Mouse (Mus musculus): ENCODE results near the gene Osgep. TPM values are rescaled to one million over a fixed set of nuclear protein-coding genes. Genes with fewer than 3 reads are reported as not detected.
"Not testable (repeated sequence)": the region's sequence is repeated elsewhere in the genome, so short reads cannot be mapped to it uniquely, and the experiment has no call there.

The Osgep gene
- 118 and 134 TPM in 2 replicates for polyA plus RNA-seq (2014; fragmentation: Nextera tagmentation; extraction: Ambion mirVana)

DNA sequence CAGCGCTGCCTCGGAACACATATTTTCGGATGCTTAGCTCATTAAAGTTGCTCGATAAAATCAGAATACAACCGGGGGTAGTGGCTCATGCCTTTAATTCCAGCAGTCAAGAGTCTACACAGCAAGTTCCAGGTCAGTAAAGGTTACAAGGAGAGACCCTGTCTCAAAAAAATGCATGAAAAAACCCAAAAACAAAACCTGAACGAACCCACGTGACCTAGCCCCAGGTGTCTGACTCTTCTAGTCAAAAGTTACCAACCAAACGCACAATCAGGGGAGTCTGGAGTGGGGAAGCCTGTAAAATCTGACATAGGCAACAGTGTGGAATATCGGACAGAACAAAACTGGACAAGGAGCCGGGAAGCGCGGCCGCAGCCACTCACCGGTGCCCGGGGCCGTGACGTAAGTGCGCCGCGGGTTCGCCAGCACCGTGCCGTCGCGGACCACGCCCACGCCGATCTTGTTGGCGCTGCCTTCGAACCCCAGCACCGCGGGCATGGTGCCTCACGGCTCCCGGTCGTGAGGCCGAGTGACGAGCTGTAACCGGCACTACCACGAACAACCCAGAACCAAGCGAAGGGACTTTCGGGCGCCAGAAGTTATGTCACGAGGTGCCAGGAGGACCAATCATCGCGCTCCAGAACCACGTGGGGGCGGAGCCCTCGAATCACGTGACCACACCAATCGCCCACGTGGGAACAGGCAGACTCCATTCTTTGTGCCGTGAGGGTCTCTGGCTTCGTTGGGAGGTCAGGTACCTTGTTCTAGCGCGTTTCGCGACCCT lies at the start of gene Osgep, which contains the start of gene Apex1:
TSS of gene Osgep (minus strand) at position 613 of the 784 bp plus-strand sequence.
TSS of gene Apex1 (plus strand) at position 688 of the 784 bp plus-strand sequence.
- ATAC-seq (ENCODE audit: insufficient number of reproducible peaks, insufficient read depth, low FRiP score, low read depth), result peak; percentile 91
- H3K9me3 ChIP-seq (ENCODE audit: control insufficient read depth, low read length), result no peaks in the 10 kb centered on the region
- H3K27ac ChIP-seq (replicated peaks in 1 of 2; ENCODE audit: control insufficient read depth in 1 of 2, insufficient read depth in 1 of 2, low read depth in 2 of 2, low read length in 2 of 2), result peak within 1 kb of the TSS; percentile 87 to 89
- WGBS, result under 1% methylated on average over 57 of the region's 57 CpGs
- no peaks in the 10 kb centered on the region for H3K27me3 ChIP-seq (ENCODE audit: control insufficient read depth, insufficient read depth, low read length)
- peaks cover 0 to 19% of the 10 kb centered on the region in 2 experiments; a peak in 2 of 4 replicates for H3K4me1 ChIP-seq (ENCODE audit: control insufficient read depth in 2 of 2, insufficient read depth in 2 of 2, low read length in 2 of 2)
- peaks cover 38% of the 10 kb centered on the region for H3K36me3 ChIP-seq (ENCODE audit: control insufficient read depth, insufficient read depth, low read length)
- peak within 1 kb of the TSS; percentile 91 for H3K9ac ChIP-seq (ENCODE audit: low read length)
- peak within 1 kb of the TSS; percentile 93 for H3K4me2 ChIP-seq (ENCODE audit: low read length)
- peak within 1 kb of the TSS; percentile 67 to 88 for H3K4me3 ChIP-seq (ENCODE audit: control insufficient read depth in 1 of 2, insufficient read depth in 1 of 2, low read depth in 1 of 2, low read length in 2 of 2)

DNA sequence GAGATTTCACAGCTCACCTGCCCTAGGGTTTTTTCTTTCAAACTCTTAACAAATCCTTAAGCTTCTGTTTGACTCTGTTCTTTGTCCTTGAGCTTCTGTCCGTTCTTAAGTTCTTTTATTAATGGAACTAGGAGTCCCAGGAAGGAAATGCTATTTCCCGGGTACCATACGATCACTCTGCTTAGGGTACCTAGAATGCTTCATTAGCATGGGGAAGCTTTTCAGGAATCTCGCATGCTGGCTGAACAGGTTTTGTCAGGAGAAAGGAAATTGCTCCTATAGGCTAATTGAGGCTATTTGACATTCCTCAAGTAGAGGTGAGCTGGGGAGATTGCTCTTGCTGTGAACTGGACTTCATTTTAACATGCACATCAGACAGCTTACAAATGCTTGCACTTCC lies 49.0 kb upstream of the Osgep start:
- ATAC-seq (ENCODE audit: insufficient number of reproducible peaks, insufficient read depth, low FRiP score, low read depth), result no peak
- no peaks in the 10 kb centered on the region for H3K36me3 ChIP-seq (ENCODE audit: control insufficient read depth, insufficient read depth, low read length)
- H3K4me1 ChIP-seq (ENCODE audit: control insufficient read depth in 2 of 2, insufficient read depth in 2 of 2, low read length in 2 of 2), result peaks cover 5 to 6% of the 10 kb centered on the region in 2 experiments; a peak in 1 of 4 replicates
- no peak overlapping the region for H3K4me2 ChIP-seq (ENCODE audit: low read length)
- no peak overlapping the region for H3K27ac ChIP-seq (replicated peaks in 1 of 2; ENCODE audit: control insufficient read depth in 1 of 2, insufficient read depth in 1 of 2, low read depth in 2 of 2, low read length in 2 of 2)
- no peak overlapping the region for H3K4me3 ChIP-seq (ENCODE audit: control insufficient read depth in 1 of 2, insufficient read depth in 1 of 2, low read depth in 1 of 2, low read length in 2 of 2)
- H3K9ac ChIP-seq (ENCODE audit: low read length), result no peak overlapping the region
- no peaks in the 10 kb centered on the region for H3K9me3 ChIP-seq (ENCODE audit: control insufficient read depth, low read length)
- H3K27me3 ChIP-seq (ENCODE audit: control insufficient read depth, insufficient read depth, low read length), result no peaks in the 10 kb centered on the region
- WGBS, result 45% methylated on average over 4 of the region's 4 CpGs

DNA sequence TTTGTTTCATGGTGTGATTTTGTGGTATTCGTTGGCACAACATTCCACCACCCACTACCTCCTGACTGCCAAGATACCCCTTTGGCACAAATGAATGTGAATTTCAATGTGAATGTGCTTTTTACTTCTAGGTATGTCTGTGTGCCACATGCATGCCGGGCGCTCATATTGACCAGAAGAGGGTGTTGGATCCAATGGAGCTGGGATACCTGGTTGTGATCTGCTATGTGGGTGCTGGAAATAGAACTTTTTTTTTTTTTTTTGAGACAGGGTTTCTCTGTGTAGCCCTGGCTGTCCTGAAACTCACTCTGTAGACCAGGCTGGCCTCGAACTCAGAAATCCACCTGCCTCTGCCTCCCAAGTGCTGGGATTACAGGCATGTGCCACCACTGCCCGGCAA lies 48.4 kb upstream of the Osgep start:
- H3K4me1 ChIP-seq (ENCODE audit: control insufficient read depth in 2 of 2, insufficient read depth in 2 of 2, low read length in 2 of 2); H3K27ac ChIP-seq (replicated peaks in 1 of 2; ENCODE audit: control insufficient read depth in 1 of 2, insufficient read depth in 1 of 2, low read depth in 2 of 2, low read length in 2 of 2); H3K4me2 ChIP-seq (ENCODE audit: low read length); H3K9ac ChIP-seq (ENCODE audit: low read length); H3K9me3 ChIP-seq (ENCODE audit: control insufficient read depth, low read length); H3K27me3 ChIP-seq (ENCODE audit: control insufficient read depth, insufficient read depth, low read length); ATAC-seq (ENCODE audit: insufficient number of reproducible peaks, insufficient read depth, low FRiP score, low read depth); H3K36me3 ChIP-seq (ENCODE audit: control insufficient read depth, insufficient read depth, low read length); H3K4me3 ChIP-seq (ENCODE audit: control insufficient read depth in 1 of 2, insufficient read depth in 1 of 2, low read depth in 1 of 2, low read length in 2 of 2): not testable (repeated sequence)
- 92% methylated on average over 4 of the region's 5 CpGs for WGBS

DNA sequence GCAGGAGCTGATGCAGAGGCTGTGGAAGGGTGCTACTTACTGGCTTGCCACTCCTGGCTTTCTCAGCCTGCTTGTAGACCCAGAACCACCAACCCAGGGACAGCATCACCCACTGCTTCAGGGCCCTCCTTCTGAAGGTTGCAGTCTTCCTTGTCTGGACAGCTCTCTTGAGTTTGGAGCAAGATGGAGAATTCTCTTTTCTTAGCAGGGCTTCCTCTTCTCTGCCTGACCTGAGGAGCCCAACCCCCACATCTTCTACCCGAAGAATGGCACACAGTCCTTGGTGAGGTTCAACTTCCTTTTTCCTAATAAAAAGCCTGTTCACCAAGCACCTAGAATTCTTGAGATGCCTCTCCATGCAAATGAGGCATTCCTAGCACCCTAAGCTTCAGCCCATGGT lies 46.1 kb upstream of the Osgep start:
- Histone ChIP-seq H3K4me1 (ENCODE audit: control insufficient read depth in 2 of 2, insufficient read depth in 2 of 2, low read length in 2 of 2) (peaks cover 4 to 6% of the 10 kb centered on the region in 2 experiments; a peak in 1 of 4 replicates), H3K9ac (ENCODE audit: low read length) (no peak overlapping the region), H3K27ac (replicated peaks in 1 of 2; ENCODE audit: control insufficient read depth in 1 of 2, insufficient read depth in 1 of 2, low read depth in 2 of 2, low read length in 2 of 2) (no peak overlapping the region), H3K9me3 (ENCODE audit: control insufficient read depth, low read length) (no peaks in the 10 kb centered on the region), H3K4me3 (ENCODE audit: control insufficient read depth in 1 of 2, insufficient read depth in 1 of 2, low read depth in 1 of 2, low read length in 2 of 2) (no peak overlapping the region), H3K36me3 (ENCODE audit: control insufficient read depth, insufficient read depth, low read length) (no peaks in the 10 kb centered on the region), H3K27me3 (ENCODE audit: control insufficient read depth, insufficient read depth, low read length) (no peaks in the 10 kb centered on the region), H3K4me2 (ENCODE audit: low read length) (no peak overlapping the region)
- 59% methylated on average over 1 of the region's 1 CpGs for WGBS
- no peak for ATAC-seq (ENCODE audit: insufficient number of reproducible peaks, insufficient read depth, low FRiP score, low read depth)

DNA sequence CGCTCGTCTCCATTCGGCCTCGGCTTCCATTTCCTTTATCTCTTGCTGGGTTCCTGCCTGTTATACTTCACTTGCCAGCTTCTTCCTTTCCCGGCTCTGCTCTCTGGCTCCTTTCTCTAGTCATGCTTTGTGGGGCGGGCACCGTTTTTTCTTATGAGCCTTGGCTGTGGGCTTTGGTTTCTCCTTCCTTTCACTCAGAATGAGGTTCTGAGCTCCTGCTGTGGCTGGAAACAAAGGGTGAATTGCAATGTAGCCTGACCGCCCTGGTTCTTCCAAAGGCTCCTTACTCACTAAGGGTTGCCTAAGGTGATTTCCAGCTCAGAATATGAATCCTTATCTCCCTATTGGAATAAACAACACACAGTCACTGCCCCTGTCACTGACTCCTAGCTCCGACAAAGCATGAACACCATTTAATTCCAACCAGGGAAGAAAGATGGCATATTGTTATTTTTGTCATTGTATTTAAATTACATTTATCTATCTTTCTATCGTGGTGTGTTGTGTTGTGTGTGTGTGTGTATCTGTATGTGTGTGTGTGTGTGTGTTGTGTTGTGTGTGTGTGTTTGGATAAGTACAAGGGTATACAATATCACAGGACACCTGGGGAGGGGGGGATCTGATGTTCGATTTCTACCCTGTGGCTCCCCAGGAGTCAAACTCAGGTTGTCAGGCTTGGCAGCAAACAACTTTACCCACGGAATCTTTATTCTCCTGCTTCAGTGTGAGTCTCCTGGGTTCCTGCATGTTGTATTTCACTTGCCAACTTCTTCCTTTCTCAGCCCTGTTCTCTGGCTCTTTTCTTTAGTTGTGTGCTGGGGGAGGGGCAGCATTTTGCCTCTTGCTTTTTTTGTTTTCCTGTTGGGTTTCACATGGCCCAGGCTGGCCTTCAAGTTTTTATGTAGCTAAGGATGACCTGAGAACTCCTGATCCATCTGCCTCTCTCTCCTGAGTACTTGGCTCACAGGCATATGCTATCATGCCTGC lies 45.2 kb upstream of the Osgep start:
- Histone ChIP-seq H3K4me1 (ENCODE audit: control insufficient read depth in 2 of 2, insufficient read depth in 2 of 2, low read length in 2 of 2) (peaks cover 4 to 6% of the 10 kb centered on the region in 2 experiments; a peak in 1 of 4 replicates), H3K4me2 (ENCODE audit: low read length) (peak overlapping the region; percentile 24), H3K9ac (ENCODE audit: low read length) (no peak overlapping the region), H3K36me3 (ENCODE audit: control insufficient read depth, insufficient read depth, low read length) (no peaks in the 10 kb centered on the region), H3K4me3 (ENCODE audit: control insufficient read depth in 1 of 2, insufficient read depth in 1 of 2, low read depth in 1 of 2, low read length in 2 of 2) (no peak overlapping the region), H3K27ac (replicated peaks in 1 of 2; ENCODE audit: control insufficient read depth in 1 of 2, insufficient read depth in 1 of 2, low read depth in 2 of 2, low read length in 2 of 2) (0 out of 4 replicates have a peak overlapping the region, but pooled peaks of 1 of the 2 experiments have one; percentile 35), H3K9me3 (ENCODE audit: control insufficient read depth, low read length) (no peaks in the 10 kb centered on the region), H3K27me3 (ENCODE audit: control insufficient read depth, insufficient read depth, low read length) (no peaks in the 10 kb centered on the region)
- 22% methylated on average over 12 of the region's 12 CpGs for WGBS
- no peak for ATAC-seq (ENCODE audit: insufficient number of reproducible peaks, insufficient read depth, low FRiP score, low read depth)

DNA sequence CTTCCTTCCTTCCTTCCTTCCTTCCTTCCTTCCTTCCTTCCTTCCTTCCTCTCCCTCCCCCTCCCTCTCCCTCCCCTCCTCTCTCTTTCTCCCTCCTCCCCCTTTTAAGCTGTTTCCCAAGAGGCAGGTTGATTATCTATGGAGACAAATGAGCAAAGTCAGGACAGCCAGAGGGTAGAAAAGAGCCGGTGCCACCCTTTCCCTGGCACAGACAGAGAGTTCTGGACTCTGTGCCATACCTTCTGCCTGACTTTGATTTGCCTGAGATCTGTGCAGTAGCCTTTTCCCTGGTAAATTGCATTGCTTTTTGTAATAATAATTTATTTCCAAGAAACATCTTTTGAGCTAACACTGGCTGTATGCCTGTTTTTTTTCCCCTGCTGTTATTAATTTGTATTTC lies 44.3 kb upstream of the Osgep start:
- H3K4me1 ChIP-seq (ENCODE audit: control insufficient read depth in 2 of 2, insufficient read depth in 2 of 2, low read length in 2 of 2), result peaks cover 4 to 6% of the 10 kb centered on the region in 2 experiments; a peak in 1 of 4 replicates
- 23% methylated on average over 1 of the region's 1 CpGs for WGBS
- H3K27me3 ChIP-seq (ENCODE audit: control insufficient read depth, insufficient read depth, low read length), result no peaks in the 10 kb centered on the region
- ATAC-seq (ENCODE audit: insufficient number of reproducible peaks, insufficient read depth, low FRiP score, low read depth), result no peak
- H3K36me3 ChIP-seq (ENCODE audit: control insufficient read depth, insufficient read depth, low read length), result no peaks in the 10 kb centered on the region
- H3K9ac ChIP-seq (ENCODE audit: low read length), result no peak overlapping the region
- H3K4me2 ChIP-seq (ENCODE audit: low read length), result peak overlapping the region; percentile 24
- no peaks in the 10 kb centered on the region; the same call in 1 of the 2 replicates for H3K9me3 ChIP-seq (ENCODE audit: control insufficient read depth, low read length)
- no peak overlapping the region for H3K4me3 ChIP-seq (ENCODE audit: control insufficient read depth in 1 of 2, insufficient read depth in 1 of 2, low read depth in 1 of 2, low read length in 2 of 2)
- no peak overlapping the region for H3K27ac ChIP-seq (replicated peaks in 1 of 2; ENCODE audit: control insufficient read depth in 1 of 2, insufficient read depth in 1 of 2, low read depth in 2 of 2, low read length in 2 of 2)

GRCm38 (mm10) chr14:50968216-50968980 lies 43.7 kb upstream of the Osgep start:
- H3K4me1 ChIP-seq (ENCODE audit: control insufficient read depth in 2 of 2, insufficient read depth in 2 of 2, low read length in 2 of 2), result peaks cover 4 to 6% of the 10 kb centered on the region in 2 experiments; a peak in 1 of 4 replicates
- H3K9ac ChIP-seq (ENCODE audit: low read length), result no peak overlapping the region
- H3K36me3 ChIP-seq (ENCODE audit: control insufficient read depth, insufficient read depth, low read length), result no peaks in the 10 kb centered on the region
- no peak overlapping the region for H3K27ac ChIP-seq (replicated peaks in 1 of 2; ENCODE audit: control insufficient read depth in 1 of 2, insufficient read depth in 1 of 2, low read depth in 2 of 2, low read length in 2 of 2)
- H3K4me2 ChIP-seq (ENCODE audit: low read length), result no peak overlapping the region
- H3K9me3 ChIP-seq (ENCODE audit: control insufficient read depth, low read length), result no peaks in the 10 kb centered on the region; the same call in 1 of the 2 replicates
- H3K4me3 ChIP-seq (ENCODE audit: control insufficient read depth in 1 of 2, insufficient read depth in 1 of 2, low read depth in 1 of 2, low read length in 2 of 2), result no peak overlapping the region
- whole genome bisulfite sequencing, result 83% methylated on average over 5 of the region's 5 CpGs
- ATAC-seq (ENCODE audit: insufficient number of reproducible peaks, insufficient read depth, low FRiP score, low read depth), result no peak
- no peaks in the 10 kb centered on the region for H3K27me3 ChIP-seq (ENCODE audit: control insufficient read depth, insufficient read depth, low read length)

Measured in heart, embryonic 14.5 days (tissue).